Mouse (Mus musculus) heart, embryonic 14.5 days (tissue): ENCODE data around the gene Scn8a. TPM values are rescaled to one million over a fixed set of nuclear protein-coding genes. Genes with fewer than 3 reads are reported as not detected.

Experiments
- ATAC-seq: fragments of 200-750 bp; cut with Nextera tagmentation; 2 replicates; pipeline ENCODE4 v1.8.0; 2017; ENCODE audit warnings: low read depth, moderate TSS enrichment; ENCODE audit not compliant: insufficient number of reproducible peaks, insufficient read depth, low FRiP score
- H3K27ac ChIP-seq, 2 experiments: fragments of 200-500 bp in 1 of 2; fragments of 300-500 bp in 1 of 2; sonication (generic) in 1 of 2; replicated peaks in 1 of 2; 2 replicates each; pipeline ENCODE4 v1.5.1; 2012 to 2014; ENCODE audit warnings: low read depth in 2 of 2, low read length in 2 of 2, control low read depth in 1 of 2, mild to moderate bottlenecking in 1 of 2, mixed read lengths in 1 of 2; ENCODE audit not compliant: control insufficient read depth in 1 of 2, insufficient read depth in 1 of 2
- H3K27me3 ChIP-seq: fragments of 300-500 bp; sonication (generic); 2 replicates; pipeline ENCODE4 v1.6.1; 2014; ENCODE audit warnings: mild to moderate bottlenecking, low read length, control low read depth; ENCODE audit not compliant: control insufficient read depth, insufficient read depth
- H3K36me3 ChIP-seq: fragments of 300-500 bp; sonication (generic); 2 replicates; pipeline ENCODE4 v1.6.1; 2014; ENCODE audit warnings: mild to moderate bottlenecking, control low read depth, low read length, mixed read lengths; ENCODE audit not compliant: control insufficient read depth, insufficient read depth
- H3K4me1 ChIP-seq, 2 experiments: fragments of 200-500 bp in 1 of 2; fragments of 300-500 bp in 1 of 2; sonication (generic) in 1 of 2; 2 replicates each; pipeline ENCODE4 v1.6.1; 2012 to 2014; ENCODE audit warnings: low read length in 2 of 2, control low read depth in 1 of 2, mixed read lengths in 1 of 2; ENCODE audit not compliant: control insufficient read depth in 2 of 2, insufficient read depth in 2 of 2
- H3K4me2 ChIP-seq: fragments of 300-500 bp; sonication (generic); 2 replicates; pipeline ENCODE4 v1.6.1; 2014; ENCODE audit warnings: mild to moderate bottlenecking, low read length
- H3K4me3 ChIP-seq, 2 experiments: fragments of 200-500 bp in 1 of 2; fragments of 300-500 bp in 1 of 2; sonication (generic) in 1 of 2; 2 replicates each; pipeline ENCODE4 v1.5.1; 2012 to 2014; ENCODE audit warnings: low read length in 2 of 2, mild to moderate bottlenecking in 2 of 2, control low read depth in 1 of 2, low read depth in 1 of 2, moderate library complexity in 1 of 2; ENCODE audit not compliant: control insufficient read depth in 1 of 2, insufficient read depth in 1 of 2
- H3K9ac ChIP-seq: fragments of 300-500 bp; sonication (generic); 2 replicates; pipeline ENCODE4 v1.6.1; 2014; ENCODE audit warnings: mild to moderate bottlenecking, low read length
- H3K9me3 ChIP-seq: fragments of 300-500 bp; sonication (generic); 2 replicates; pipeline ENCODE4 v1.6.1; 2016; ENCODE audit warnings: low read length, control low read depth; ENCODE audit not compliant: control insufficient read depth
- WGBS: fragments of 180-500 bp; shearing (Covaris S2); extraction: QIAGEN DNeasy Blood & Tissue Kit; methylation state at CpG from one replicate; pipeline ENCODE4 v1.1.7; 2014; 5-methylcytosine and 5-hydroxymethylcytosine counted together
- polyA plus RNA-seq: library from polyadenylated mRNA; unstranded; fragments of >200 nt; fragmentation: Nextera tagmentation; extraction: Ambion mirVana; gene quantifications from 2 replicates; pipeline ENCODE4 v1.2.1, GENCODE M21; 2014

Gene Scn8a
- polyA plus RNA-seq, 1 experiment from 2014 or later, result 0.31 TPM

- no peak overlapping the region for H3K27ac ChIP-seq
- no peak overlapping the region for H3K9ac ChIP-seq
- no peaks in the 10 kb centered on the region for H3K4me1 ChIP-seq
- peaks cover 7% of the 10 kb centered on the region; the same call in 1 of the 2 replicates for H3K27me3 ChIP-seq
- no peak overlapping the region for H3K4me2 ChIP-seq
- H3K36me3 ChIP-seq, result no peaks in the 10 kb centered on the region
- whole genome bisulfite sequencing, result 21% methylated on average over 5 of the region's 5 CpGs
- peaks cover 4% of the 10 kb centered on the region; the same call in 1 of the 2 replicates for H3K9me3 ChIP-seq
- H3K4me3 ChIP-seq, result no peak overlapping the region
- ATAC-seq, result no peak
Measured at GRCm38 (mm10) chr15:100860856-100861255, 8.8 kb upstream of the Scn8a start.

GRCm38 (mm10) chr15:100865556-100865955, 4.1 kb upstream of the Scn8a start:
- WGBS, result 42% methylated on average over 3 of the region's 3 CpGs

GRCm38 (mm10) chr15:100870001-100870774, 530 bp downstream of the Scn8a start:
- Histone ChIP-seq H3K9ac (no peak overlapping the region), H3K27me3 (peaks cover 66% of the 10 kb centered on the region), H3K4me2 (peak overlapping the region; percentile 88), H3K36me3 (no peaks in the 10 kb centered on the region), H3K4me1 (peaks cover 3 to 12% of the 10 kb centered on the region in 2 experiments; a peak in 2 of 4 replicates), H3K27ac (no peak overlapping the region), H3K4me3 (peak overlapping the region; percentile 25 to 55), H3K9me3 (peaks cover 4% of the 10 kb centered on the region; the same call in 1 of the 2 replicates)
- 2% methylated on average over 54 of the region's 66 CpGs for WGBS
- no peak for ATAC-seq

More at GRCm38 (mm10) chr15:100865556-100865955, 4.1 kb upstream of the Scn8a start:
- Histone ChIP-seq H3K27me3 (peaks cover 30% of the 10 kb centered on the region), H3K36me3 (no peaks in the 10 kb centered on the region), H3K4me2 (no peak overlapping the region), H3K9ac (no peak overlapping the region), H3K4me1 (peaks cover 3 to 5% of the 10 kb centered on the region in 2 experiments; a peak in 2 of 4 replicates), H3K9me3 (peaks cover 4% of the 10 kb centered on the region; the same call in 1 of the 2 replicates), H3K27ac (no peak overlapping the region), H3K4me3 (no peak overlapping the region)
- no peak for ATAC-seq

GRCm38 (mm10) chr15:100870775-100871106, 1.1 kb downstream of the Scn8a start:
- peak overlapping the region; percentile 88 for H3K4me2 ChIP-seq
- H3K9me3 ChIP-seq, result peaks cover 1% of the 10 kb centered on the region; the same call in 1 of the 2 replicates
- 0% methylated on average over 9 of the region's 69 CpGs for WGBS
- H3K36me3 ChIP-seq, result no peaks in the 10 kb centered on the region
- no peak overlapping the region for H3K27ac ChIP-seq
- ATAC-seq, result no peak
- peak overlapping the region; percentile 34; the same call in 1 of the 2 replicates for H3K9ac ChIP-seq
- H3K4me3 ChIP-seq, result peak overlapping the region; percentile 55 to 57
- peaks cover 3 to 12% of the 10 kb centered on the region in 2 experiments; a peak in 2 of 4 replicates for H3K4me1 ChIP-seq
- H3K27me3 ChIP-seq, result peaks cover 70% of the 10 kb centered on the region

- Histone ChIP-seq H3K27me3 (peaks cover 76% of the 10 kb centered on the region), H3K27ac (no peak overlapping the region), H3K36me3 (no peaks in the 10 kb centered on the region), H3K9me3 (no peaks in the 10 kb centered on the region), H3K4me2 (peak overlapping the region; percentile 88), H3K9ac (peak overlapping the region; percentile 34; the same call in 1 of the 2 replicates), H3K4me1 (peaks cover 3 to 12% of the 10 kb centered on the region in 2 experiments; a peak in 2 of 4 replicates), H3K4me3 (peak overlapping the region; percentile 55 to 57)
- ATAC-seq, result no peak
- WGBS, result 1% methylated on average over 53 of the region's 53 CpGs
Measured at GRCm38 (mm10) chr15:100871107-100872011, 1.7 kb downstream of the Scn8a start.

GRCm38 (mm10) chr15:100873155-100873554, 3.5 kb downstream of the Scn8a start:
- Histone ChIP-seq H3K4me2 (no peak overlapping the region), H3K36me3 (no peaks in the 10 kb centered on the region), H3K9ac (no peak overlapping the region), H3K4me3 (no peak overlapping the region), H3K27me3 (peaks cover 86% of the 10 kb centered on the region), H3K9me3 (no peaks in the 10 kb centered on the region), H3K27ac (no peak overlapping the region), H3K4me1 (peaks cover 3 to 12% of the 10 kb centered on the region in 2 experiments; a peak in 2 of 4 replicates)
- WGBS, result 3% methylated on average over 16 of the region's 16 CpGs
- ATAC-seq, result peak; percentile 50; the same call in 1 of the 2 replicates

GRCm38 (mm10) chr15:100879073-100879472, 9.4 kb downstream of the Scn8a start:
- WGBS, result 67% methylated on average over 15 of the region's 15 CpGs
- Histone ChIP-seq H3K4me3 (no peak overlapping the region), H3K27ac (no peak overlapping the region), H3K9me3 (no peaks in the 10 kb centered on the region), H3K4me1 (no peaks in the 10 kb centered on the region), H3K36me3 (no peaks in the 10 kb centered on the region), H3K27me3 (peaks cover 47% of the 10 kb centered on the region), H3K9ac (no peak overlapping the region), H3K4me2 (no peak overlapping the region)
- ATAC-seq, result no peak
